Mouse (Mus musculus) heart, embryonic 14.5 days (tissue): ENCODE results near the gene Lrrn4cl. TPM values are rescaled to one million over a fixed set of nuclear protein-coding genes. Genes with fewer than 3 reads are reported as not detected.

Experiments used
- ATAC-seq: fragments of 200-750 bp; cut with Nextera tagmentation; 2 replicates; pipeline ENCODE4 v1.8.0; 2017; ENCODE audit warnings: low read depth, moderate TSS enrichment; ENCODE audit not compliant: insufficient number of reproducible peaks, insufficient read depth, low FRiP score
- H3K27ac ChIP-seq, 2 experiments: fragments of 200-500 bp in 1 of 2; fragments of 300-500 bp in 1 of 2; sonication (generic) in 1 of 2; replicated peaks in 1 of 2; 2 replicates each; pipeline ENCODE4 v1.5.1; 2012 to 2014; ENCODE audit warnings: low read depth in 2 of 2, low read length in 2 of 2, control low read depth in 1 of 2, mild to moderate bottlenecking in 1 of 2, mixed read lengths in 1 of 2; ENCODE audit not compliant: control insufficient read depth in 1 of 2, insufficient read depth in 1 of 2
- H3K27me3 ChIP-seq: fragments of 300-500 bp; sonication (generic); 2 replicates; pipeline ENCODE4 v1.6.1; 2014; ENCODE audit warnings: mild to moderate bottlenecking, low read length, control low read depth; ENCODE audit not compliant: control insufficient read depth, insufficient read depth
- H3K36me3 ChIP-seq: fragments of 300-500 bp; sonication (generic); 2 replicates; pipeline ENCODE4 v1.6.1; 2014; ENCODE audit warnings: mild to moderate bottlenecking, control low read depth, low read length, mixed read lengths; ENCODE audit not compliant: control insufficient read depth, insufficient read depth
- H3K4me1 ChIP-seq, 2 experiments: fragments of 200-500 bp in 1 of 2; fragments of 300-500 bp in 1 of 2; sonication (generic) in 1 of 2; 2 replicates each; pipeline ENCODE4 v1.6.1; 2012 to 2014; ENCODE audit warnings: low read length in 2 of 2, control low read depth in 1 of 2, mixed read lengths in 1 of 2; ENCODE audit not compliant: control insufficient read depth in 2 of 2, insufficient read depth in 2 of 2
- H3K4me2 ChIP-seq: fragments of 300-500 bp; sonication (generic); 2 replicates; pipeline ENCODE4 v1.6.1; 2014; ENCODE audit warnings: mild to moderate bottlenecking, low read length
- H3K4me3 ChIP-seq, 2 experiments: fragments of 200-500 bp in 1 of 2; fragments of 300-500 bp in 1 of 2; sonication (generic) in 1 of 2; 2 replicates each; pipeline ENCODE4 v1.5.1; 2012 to 2014; ENCODE audit warnings: low read length in 2 of 2, mild to moderate bottlenecking in 2 of 2, control low read depth in 1 of 2, low read depth in 1 of 2, moderate library complexity in 1 of 2; ENCODE audit not compliant: control insufficient read depth in 1 of 2, insufficient read depth in 1 of 2
- H3K9ac ChIP-seq: fragments of 300-500 bp; sonication (generic); 2 replicates; pipeline ENCODE4 v1.6.1; 2014; ENCODE audit warnings: mild to moderate bottlenecking, low read length
- H3K9me3 ChIP-seq: fragments of 300-500 bp; sonication (generic); 2 replicates; pipeline ENCODE4 v1.6.1; 2016; ENCODE audit warnings: low read length, control low read depth; ENCODE audit not compliant: control insufficient read depth
- WGBS: fragments of 180-500 bp; shearing (Covaris S2); extraction: QIAGEN DNeasy Blood & Tissue Kit; methylation state at CpG from one replicate; pipeline ENCODE4 v1.1.7; 2014; 5-methylcytosine and 5-hydroxymethylcytosine counted together
- polyA plus RNA-seq: library from polyadenylated mRNA; unstranded; fragments of >200 nt; fragmentation: Nextera tagmentation; extraction: Ambion mirVana; gene quantifications from 2 replicates; pipeline ENCODE4 v1.2.1, GENCODE M21; 2014

The Lrrn4cl gene
- polyA plus RNA-seq = 1.2 and 1.3 TPM in 2 replicates

DNA sequence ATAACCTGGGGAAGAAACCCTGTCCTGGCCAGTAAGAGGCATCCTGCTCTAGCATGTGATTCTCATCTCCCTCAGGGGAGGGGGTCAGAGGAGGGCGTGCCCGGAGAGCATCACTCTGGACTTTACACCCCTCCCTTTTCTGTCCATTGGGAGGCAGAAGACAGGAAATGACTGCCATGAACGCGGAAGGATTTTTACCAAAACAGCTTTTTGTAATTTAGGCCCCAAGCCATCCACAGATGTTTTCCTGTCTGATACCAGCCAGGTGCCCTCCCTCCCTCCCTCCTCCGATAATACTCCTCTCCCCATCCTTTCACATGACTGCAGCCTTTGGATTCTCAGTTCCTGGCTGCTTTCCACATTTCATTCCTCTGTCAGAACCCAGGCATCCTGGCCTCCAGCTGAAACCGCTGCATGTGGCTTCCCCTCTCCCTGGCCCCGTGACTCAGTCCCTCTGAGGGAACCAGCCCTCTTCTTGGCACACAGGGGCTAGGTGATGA, at the start of gene Lrrn4cl:
Gene Lrrn4cl, plus strand, starts transcription at position 367 of the 500 bp plus-strand sequence.
- ATAC-seq = peak; percentile 57; the same call in 1 of the 2 replicates
- Histone ChIP-seq H3K4me3 (no peak within 1 kb of the TSS), H3K27ac (peak within 1 kb of the TSS; percentile 8 to 58; a peak in 2 of 4 replicates), H3K9me3 (no peaks in the 10 kb centered on the region), H3K4me1 (peaks cover 9 to 10% of the 10 kb centered on the region in 2 experiments), H3K27me3 (no peaks in the 10 kb centered on the region), H3K4me2 (peak within 1 kb of the TSS; percentile 30), H3K36me3 (peaks cover 33% of the 10 kb centered on the region), H3K9ac (peak within 1 kb of the TSS; percentile 58)
- 18% methylated on average over 7 of the region's 7 CpGs for WGBS

GRCm38 (mm10) chr19:8802130-8802821, 48.3 kb upstream of the Lrrn4cl start, which contains the start of gene Zbtb3:
Gene Zbtb3 (plus strand): TSS chr19:8802555.
- Histone ChIP-seq H3K4me3 (peak within 1 kb of the TSS; percentile 46 to 97), H3K9me3 (no peaks in the 10 kb centered on the region), H3K27me3 (no peaks in the 10 kb centered on the region), H3K27ac (peak within 1 kb of the TSS; percentile 76 to 96), H3K4me1 (peaks cover 8 to 12% of the 10 kb centered on the region in 2 experiments), H3K4me2 (peak within 1 kb of the TSS; percentile 90), H3K36me3 (peaks cover 31% of the 10 kb centered on the region), H3K9ac (peak within 1 kb of the TSS; percentile 68)
- ATAC-seq = peak; percentile 97
- under 1% methylated on average over 30 of the region's 30 CpGs for WGBS

- 84% methylated on average over 9 of the region's 9 CpGs for WGBS
- H3K9me3 ChIP-seq = no peaks in the 10 kb centered on the region
- H3K9ac ChIP-seq = no peak overlapping the region
- H3K27me3 ChIP-seq = no peaks in the 10 kb centered on the region
- peaks cover 5 to 8% of the 10 kb centered on the region in 2 experiments for H3K4me1 ChIP-seq
- H3K4me2 ChIP-seq = peak overlapping the region; percentile 56
- H3K36me3 ChIP-seq = peaks cover 40% of the 10 kb centered on the region
- no peak overlapping the region for H3K27ac ChIP-seq
- peak overlapping the region in 1 of 2 experiments; percentile 46; a peak in 2 of 4 replicates for H3K4me3 ChIP-seq
- no peak for ATAC-seq
Observed at GRCm38 (mm10) chr19:8803204-8803780, 47.3 kb upstream of the Lrrn4cl start.

- Histone ChIP-seq H3K9me3 (no peaks in the 10 kb centered on the region), H3K27ac (no peak overlapping the region), H3K36me3 (peaks cover 48% of the 10 kb centered on the region), H3K27me3 (no peaks in the 10 kb centered on the region), H3K9ac (no peak overlapping the region), H3K4me2 (no peak overlapping the region), H3K4me3 (no peak overlapping the region), H3K4me1 (peaks cover 5 to 8% of the 10 kb centered on the region in 2 experiments)
- 86% methylated on average over 11 of the region's 11 CpGs for WGBS
- ATAC-seq = no peak
Observed at GRCm38 (mm10) chr19:8803879-8804660, 46.5 kb upstream of the Lrrn4cl start.

GRCm38 (mm10) chr19:8806810-8807209, 43.8 kb upstream of the Lrrn4cl start:
- H3K27ac ChIP-seq = no peak overlapping the region
- H3K4me3 ChIP-seq = no peak overlapping the region
- H3K4me1 ChIP-seq = peaks cover 5% of the 10 kb centered on the region in 2 experiments
- H3K9ac ChIP-seq = no peak overlapping the region
- 94% methylated on average over 5 of the region's 5 CpGs for WGBS
- peaks cover 73% of the 10 kb centered on the region for H3K36me3 ChIP-seq
- no peaks in the 10 kb centered on the region for H3K27me3 ChIP-seq
- no peak for ATAC-seq
- no peak overlapping the region for H3K4me2 ChIP-seq
- H3K9me3 ChIP-seq = no peaks in the 10 kb centered on the region

GRCm38 (mm10) chr19:8815812-8816211, 34.8 kb upstream of the Lrrn4cl start:
- H3K27ac ChIP-seq = no peak overlapping the region
- ATAC-seq = no peak

GRCm38 (mm10) chr19:8817001-8817400, 33.6 kb upstream of the Lrrn4cl start:
- Histone ChIP-seq H3K4me1 (peaks cover 5 to 25% of the 10 kb centered on the region in 2 experiments), H3K36me3 (peaks cover 48% of the 10 kb centered on the region), H3K27ac (no peak overlapping the region), H3K9me3 (no peaks in the 10 kb centered on the region), H3K4me3 (no peak overlapping the region; a peak in 1 of 4 replicates), H3K4me2 (no peak overlapping the region), H3K27me3 (no peaks in the 10 kb centered on the region), H3K9ac (peak overlapping the region; percentile 1; the same call in 1 of the 2 replicates)
- 77% methylated on average over 3 of the region's 3 CpGs for WGBS
- no peak for ATAC-seq

More at GRCm38 (mm10) chr19:8815812-8816211, 34.8 kb upstream of the Lrrn4cl start:
- Histone ChIP-seq H3K4me3 (no peak overlapping the region), H3K4me1 (peaks cover 5 to 20% of the 10 kb centered on the region in 2 experiments), H3K4me2 (no peak overlapping the region), H3K27me3 (no peaks in the 10 kb centered on the region), H3K9ac (no peak overlapping the region), H3K36me3 (peaks cover 59% of the 10 kb centered on the region), H3K9me3 (no peaks in the 10 kb centered on the region)
- 82% methylated on average over 11 of the region's 11 CpGs for WGBS
